Comparison of ENCODE assay signal across 18 mouse cellular contexts in genomic region chr10:110534387-110534786, GRCm38 (mm10).
A peak's percentile ranks its signal among the peaks of the same experiment; 100 is the strongest.
DNase-seq lines count a peak whose midpoint lies in the region; ATAC-seq lines count a peak whose summit lies in the region.
"Had no signal": no experiment of that assay in that cellular context is flagged by ENCODE, and none has a peak within 500 bp of the region (broad histone marks: within the 10 kb centered on the region; RNA-seq: fewer than 3 reads in every experiment).

No protein-coding gene starts in this region.

- H3K9ac ChIP-seq in embryonic facial prominence, embryonic 14.5 days (ENCODE audit: low read depth, low read length): no peak overlapping the region
- no peak overlapping the region for H3K9ac ChIP-seq in hindbrain, embryonic 12.5 days
- no peak overlapping the region for H3K9ac ChIP-seq in midbrain, embryonic 16.5 days (ENCODE audit: low read depth, low read length)
- no peak overlapping the region for H3K9ac ChIP-seq in intestine, embryonic 16.5 days (ENCODE audit: low read depth, low read length)
- H3K9ac ChIP-seq: embryonic facial prominence, embryonic 12.5 days; intestine, embryonic 15.5 days; limb, embryonic 15.5 days had no signal

- no peaks in the 10 kb centered on the region for H3K27me3 ChIP-seq in embryonic facial prominence, embryonic 14.5 days (replicated peaks; ENCODE audit: control insufficient read depth, insufficient read depth, low read length)
- H3K27me3 ChIP-seq in embryonic facial prominence, embryonic 10.5 days (replicated peaks; ENCODE audit: low read depth, poor library complexity, severe bottlenecking): no peaks in the 10 kb centered on the region
- no peaks in the 10 kb centered on the region for H3K27me3 ChIP-seq in hindbrain, embryonic 12.5 days
- H3K27me3 ChIP-seq in midbrain, embryonic 16.5 days (ENCODE audit: control insufficient read depth, insufficient read depth, low read depth, low read length): no peaks in the 10 kb centered on the region
- no peaks in the 10 kb centered on the region for H3K27me3 ChIP-seq in intestine, embryonic 16.5 days (replicated peaks; ENCODE audit: control insufficient read depth, insufficient read depth, low read length)
- H3K27me3 ChIP-seq: embryonic facial prominence, embryonic 12.5 days; intestine, embryonic 15.5 days; limb, embryonic 15.5 days had no signal

- 0 out of 2 replicates have a peak overlapping the region, but pooled peaks have one; percentile 5 for H3K4me2 ChIP-seq in embryonic facial prominence, embryonic 14.5 days (ENCODE audit: low read depth, low read length)
- 0 out of 2 replicates have a peak overlapping the region, but pooled peaks have one; percentile 4 for H3K4me2 ChIP-seq in hindbrain, embryonic 12.5 days (replicated peaks)
- H3K4me2 ChIP-seq in midbrain, embryonic 16.5 days (ENCODE audit: low read length): no peak overlapping the region; the same call in none of the 2 replicates
- no peak overlapping the region for H3K4me2 ChIP-seq in intestine, embryonic 16.5 days (ENCODE audit: low read depth, low read length)
- H3K4me2 ChIP-seq: embryonic facial prominence, embryonic 12.5 days; intestine, embryonic 15.5 days; limb, embryonic 15.5 days had no signal

- H3K36me3 ChIP-seq in embryonic facial prominence, embryonic 14.5 days (ENCODE audit: control insufficient read depth, insufficient read depth, low read length): no peaks in the 10 kb centered on the region
- H3K36me3 ChIP-seq in embryonic facial prominence, embryonic 10.5 days (replicated peaks): no peaks in the 10 kb centered on the region
- H3K36me3 ChIP-seq in hindbrain, embryonic 12.5 days: no peaks in the 10 kb centered on the region
- no peaks in the 10 kb centered on the region for H3K36me3 ChIP-seq in midbrain, embryonic 16.5 days (ENCODE audit: control insufficient read depth, insufficient read depth, low read length)
- H3K36me3 ChIP-seq in intestine, embryonic 16.5 days (ENCODE audit: control insufficient read depth, insufficient read depth, low read length): no peaks in the 10 kb centered on the region
- H3K36me3 ChIP-seq: embryonic facial prominence, embryonic 12.5 days; intestine, embryonic 15.5 days; limb, embryonic 15.5 days had no signal

- no peak overlapping the region for H3K4me3 ChIP-seq in embryonic facial prominence, embryonic 14.5 days (ENCODE audit: low read depth, low read length)
- no peak overlapping the region for H3K4me3 ChIP-seq in embryonic facial prominence, embryonic 10.5 days
- H3K4me3 ChIP-seq in hindbrain, embryonic 12.5 days: no peak overlapping the region
- no peak overlapping the region for H3K4me3 ChIP-seq in midbrain, embryonic 16.5 days (ENCODE audit: low read depth, low read length)
- no peak overlapping the region for H3K4me3 ChIP-seq in intestine, embryonic 16.5 days (ENCODE audit: low read length)
- H3K4me3 ChIP-seq: embryonic facial prominence, embryonic 12.5 days; intestine, embryonic 15.5 days; limb, embryonic 15.5 days had no signal

- WGBS in embryonic facial prominence, embryonic 14.5 days: 24% methylated on average over 5 of the region's 5 CpGs
- WGBS in embryonic facial prominence, embryonic 10.5 days: 41% methylated on average over 5 of the region's 5 CpGs
- WGBS in hindbrain, embryonic 12.5 days: 32% methylated on average over 5 of the region's 5 CpGs
- 33% methylated on average over 5 of the region's 5 CpGs for WGBS in midbrain, embryonic 16.5 days
- 31% methylated on average over 5 of the region's 5 CpGs for WGBS in intestine, embryonic 16.5 days

- no peak for ATAC-seq in embryonic facial prominence, embryonic 14.5 days (ENCODE audit: low read depth)
- no peak for ATAC-seq in hindbrain, embryonic 12.5 days (ENCODE audit: low FRiP score)
- no peak for ATAC-seq in midbrain, embryonic 16.5 days
- ATAC-seq in intestine, embryonic 16.5 days: no peak
- ATAC-seq: intestine, embryonic 15.5 days had no signal

- H3K27ac ChIP-seq in embryonic facial prominence, embryonic 14.5 days (replicated peaks; ENCODE audit: low read depth, low read length): no peak overlapping the region
- H3K27ac ChIP-seq in embryonic facial prominence, embryonic 10.5 days (replicated peaks): no peak overlapping the region
- 0 out of 2 replicates have a peak overlapping the region, but pooled peaks have one; percentile 31 for H3K27ac ChIP-seq in hindbrain, embryonic 12.5 days
- 0 out of 2 replicates have a peak overlapping the region, but pooled peaks have one; percentile 28 for H3K27ac ChIP-seq in midbrain, embryonic 16.5 days (ENCODE audit: low read length)
- H3K27ac ChIP-seq in intestine, embryonic 16.5 days (ENCODE audit: low read length): no peak overlapping the region
- H3K27ac ChIP-seq: embryonic facial prominence, embryonic 12.5 days; intestine, embryonic 15.5 days; limb, embryonic 15.5 days; macrophage had no signal

- no peak for DNase-seq in embryonic facial prominence, embryonic 14.5 days (ENCODE audit: low spot score)
- DNase-seq in embryonic facial prominence, embryonic 10.5 days (ENCODE audit: low spot score): no peak
- DNase-seq in brain, adult 2 months (ENCODE audit: low read depth, low spot score): peak; percentile 12
- no peak for DNase-seq in ovary, postnatal 14 days (ENCODE audit: low spot score)
- no peak for DNase-seq in gastrocnemius, adult 18-20 months (ENCODE audit: low spot score)
- DNase-seq: cerebellum, adult 8-10 months; heart, adult 11 months; kidney, postnatal 10 days; lung, adult 18-20 months; retina, postnatal 1 day; spleen, adult 18-20 months had no signal

- H3K4me1 ChIP-seq in embryonic facial prominence, embryonic 14.5 days (ENCODE audit: control insufficient read depth, insufficient read depth, low read length): no peaks in the 10 kb centered on the region
- H3K4me1 ChIP-seq in embryonic facial prominence, embryonic 10.5 days: 0 out of 2 replicates have a peak, but pooled peaks cover 5% of the 10 kb centered on the region
- H3K4me1 ChIP-seq in hindbrain, embryonic 12.5 days: 0 out of 2 replicates have a peak, but pooled peaks cover 6% of the 10 kb centered on the region
- H3K4me1 ChIP-seq in midbrain, embryonic 16.5 days (ENCODE audit: control insufficient read depth, insufficient read depth, low read length): peaks cover 9% of the 10 kb centered on the region; the same call in 1 of the 2 replicates
- H3K4me1 ChIP-seq in intestine, embryonic 16.5 days (ENCODE audit: control insufficient read depth, insufficient read depth, low read length): no peaks in the 10 kb centered on the region
- H3K4me1 ChIP-seq: embryonic facial prominence, embryonic 12.5 days; intestine, embryonic 15.5 days; limb, embryonic 15.5 days had no signal

- no peaks in the 10 kb centered on the region for H3K9me3 ChIP-seq in embryonic facial prominence, embryonic 14.5 days (ENCODE audit: control insufficient read depth, low read length)
- H3K9me3 ChIP-seq in embryonic facial prominence, embryonic 10.5 days: no peaks in the 10 kb centered on the region
- no peaks in the 10 kb centered on the region for H3K9me3 ChIP-seq in hindbrain, embryonic 12.5 days (replicated peaks)
- no peaks in the 10 kb centered on the region for H3K9me3 ChIP-seq in midbrain, embryonic 16.5 days (replicated peaks; ENCODE audit: control insufficient read depth, low read length, poor library complexity, severe bottlenecking)
- no peaks in the 10 kb centered on the region for H3K9me3 ChIP-seq in intestine, embryonic 16.5 days (ENCODE audit: control insufficient read depth, low read length)
- H3K9me3 ChIP-seq: embryonic facial prominence, embryonic 12.5 days; intestine, embryonic 15.5 days; limb, embryonic 15.5 days had no signal

Comparison
In these comparisons a context has a peak if more than half of its experiments do, and no peak if none do; other contexts are left out.
1. H3K27ac ChIP-seq: peak in hindbrain, embryonic 12.5 days (single experiment) and midbrain, embryonic 16.5 days (single experiment); none in embryonic facial prominence, embryonic 14.5 days (single experiment), embryonic facial prominence, embryonic 10.5 days (single experiment) and intestine, embryonic 16.5 days (single experiment).
2. H3K4me2 ChIP-seq: peak in embryonic facial prominence, embryonic 14.5 days (single experiment) and hindbrain, embryonic 12.5 days (single experiment); none in midbrain, embryonic 16.5 days (single experiment) and intestine, embryonic 16.5 days (single experiment).